Mouse (Mus musculus) liver, embryonic 16.5 days (tissue): ENCODE results near the gene Adat2. TPM values are rescaled to one million over a fixed set of nuclear protein-coding genes. Genes with fewer than 3 reads are reported as not detected.

ENCODE experiments used
- ATAC-seq: fragments of 200-750 bp; cut with Nextera tagmentation; 2 replicates; pipeline ENCODE4 v1.8.0; 2017; ENCODE audit warnings: low read depth, mild to moderate bottlenecking, moderate number of reproducible peaks, moderate library complexity
- H3K27ac ChIP-seq: fragments of 300-500 bp; sonication (generic); 2 replicates; pipeline ENCODE4 v1.5.1; 2014; ENCODE audit warnings: mild to moderate bottlenecking, low read length
- H3K27me3 ChIP-seq: fragments of 300-500 bp; sonication (generic); 2 replicates; pipeline ENCODE4 v1.6.1; 2014; ENCODE audit warnings: low read depth, low read length, mixed read lengths; ENCODE audit not compliant: control insufficient read depth, insufficient read depth
- H3K36me3 ChIP-seq: fragments of 300-500 bp; sonication (generic); 2 replicates; pipeline ENCODE4 v1.6.1; 2014; ENCODE audit warnings: mild to moderate bottlenecking; ENCODE audit not compliant: control insufficient read depth, insufficient read depth
- H3K4me1 ChIP-seq: fragments of 300-500 bp; sonication (generic); 2 replicates; pipeline ENCODE4 v1.6.1; 2014; ENCODE audit warnings: low read depth, low read length, mixed read lengths; ENCODE audit not compliant: control insufficient read depth
- H3K4me2 ChIP-seq: fragments of 300-500 bp; sonication (generic); 2 replicates; pipeline ENCODE4 v1.6.1; 2014; ENCODE audit warnings: low read depth, low read length, mixed read lengths
- H3K4me3 ChIP-seq: fragments of 300-500 bp; sonication (generic); 2 replicates; pipeline ENCODE4 v1.5.1; 2014; ENCODE audit warnings: low read depth, mild to moderate bottlenecking, low read length
- H3K9ac ChIP-seq: fragments of 300-500 bp; sonication (generic); 2 replicates; pipeline ENCODE4 v1.6.1; 2014; ENCODE audit warnings: low read depth, low read length
- H3K9me3 ChIP-seq: fragments of 300-500 bp; sonication (generic); replicated peaks from 2 replicates; pipeline ENCODE4 v1.6.1; 2016; ENCODE audit warnings: low read length; ENCODE audit not compliant: control insufficient read depth
- WGBS: fragments of 180-500 bp; shearing (Covaris S2); extraction: QIAGEN DNeasy Blood & Tissue Kit; methylation state at CpG from one replicate; pipeline ENCODE4 v1.1.7; 2014; ENCODE audit not compliant: insufficient replicate concordance; 5-methylcytosine and 5-hydroxymethylcytosine counted together
- polyA plus RNA-seq: library from polyadenylated mRNA; unstranded; fragments of >200 nt; fragmentation: Nextera tagmentation; extraction: Ambion mirVana; gene quantifications from 2 replicates; pipeline ENCODE4 v1.2.1, GENCODE M21; 2015

The Adat2 gene
- polyA plus RNA-seq, 1 experiment from 2014 or later = 1.7 TPM

DNA sequence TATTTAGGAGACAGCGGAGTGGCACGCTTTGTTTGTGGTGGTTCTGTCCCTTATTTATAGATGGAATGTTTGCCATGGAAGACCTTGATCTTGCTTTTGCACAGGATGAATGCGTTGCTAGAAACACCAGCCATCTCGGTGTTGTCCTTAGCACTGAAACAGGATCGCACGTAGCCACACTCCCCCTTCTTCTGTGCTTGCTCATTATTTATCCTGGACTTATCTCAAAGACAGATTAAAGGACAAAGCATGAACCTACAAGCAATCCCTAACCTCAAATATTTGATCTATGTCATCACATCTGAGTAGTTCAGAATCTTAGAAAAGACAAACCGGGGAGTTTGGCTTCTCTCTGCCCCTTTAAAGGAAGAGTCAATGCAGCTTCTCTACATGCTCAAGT lies 24.4 kb downstream of the Adat2 start:
- no peak overlapping the region for H3K9ac ChIP-seq
- H3K27me3 ChIP-seq = no peaks in the 10 kb centered on the region
- 64% methylated on average over 7 of the region's 7 CpGs for WGBS
- no peak for ATAC-seq
- no peaks in the 10 kb centered on the region for H3K36me3 ChIP-seq
- H3K27ac ChIP-seq = no peak overlapping the region
- H3K4me3 ChIP-seq = no peak overlapping the region
- H3K4me1 ChIP-seq = no peaks in the 10 kb centered on the region
- H3K4me2 ChIP-seq = no peak overlapping the region
- no peaks in the 10 kb centered on the region for H3K9me3 ChIP-seq

DNA sequence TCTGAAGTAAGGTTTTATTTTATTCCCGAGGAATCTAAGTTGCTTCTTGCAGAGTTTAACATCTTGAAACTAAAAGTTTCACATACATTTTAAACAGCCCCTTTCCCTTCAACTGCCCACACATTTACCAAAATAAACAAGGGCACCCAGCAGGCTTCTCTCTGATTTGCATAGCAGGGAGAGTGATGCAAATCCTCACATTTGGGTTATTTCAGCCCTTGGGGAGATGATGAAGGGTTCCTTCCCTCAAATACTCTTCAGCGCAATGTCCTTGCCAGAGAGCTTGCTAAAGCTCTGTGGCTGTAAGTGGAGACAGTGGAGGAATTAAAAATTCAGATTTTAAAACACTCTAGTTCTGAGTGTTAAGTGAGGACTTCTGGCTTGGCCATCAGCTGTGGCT lies 35.2 kb downstream of the Adat2 start:
- Histone ChIP-seq H3K4me3 (no peak overlapping the region), H3K36me3 (no peaks in the 10 kb centered on the region), H3K4me2 (no peak overlapping the region), H3K27ac (no peak overlapping the region), H3K4me1 (no peaks in the 10 kb centered on the region), H3K9ac (no peak overlapping the region), H3K27me3 (no peaks in the 10 kb centered on the region), H3K9me3 (no peaks in the 10 kb centered on the region)
- ATAC-seq = no peak
- 52% methylated on average over 2 of the region's 2 CpGs for WGBS

- WGBS = 77% methylated on average over 10 of the region's 10 CpGs
- no peaks in the 10 kb centered on the region for H3K4me1 ChIP-seq
- no peak overlapping the region for H3K9ac ChIP-seq
- H3K4me2 ChIP-seq = no peak overlapping the region
- H3K27ac ChIP-seq = no peak overlapping the region
- no peak overlapping the region for H3K4me3 ChIP-seq
- ATAC-seq = no peak
- H3K9me3 ChIP-seq = no peaks in the 10 kb centered on the region
- no peaks in the 10 kb centered on the region for H3K27me3 ChIP-seq
- no peaks in the 10 kb centered on the region for H3K36me3 ChIP-seq
Measured at GRCm38 (mm10) chr10:13592196-13592595, 39.5 kb downstream of the Adat2 start.

- Histone ChIP-seq H3K36me3 (no peaks in the 10 kb centered on the region), H3K4me3 (no peak overlapping the region), H3K9ac (no peak overlapping the region), H3K4me1 (no peaks in the 10 kb centered on the region), H3K27me3 (no peaks in the 10 kb centered on the region), H3K9me3 (no peaks in the 10 kb centered on the region), H3K4me2 (no peak overlapping the region), H3K27ac (no peak overlapping the region)
- ATAC-seq = no peak
- WGBS = 70% methylated on average over 3 of the region's 3 CpGs
Measured at GRCm38 (mm10) chr10:13593529-13593928, 40.8 kb downstream of the Adat2 start.

- WGBS = 42% methylated on average over 3 of the region's 3 CpGs
- no peak for ATAC-seq
- Histone ChIP-seq H3K4me2 (no peak overlapping the region), H3K27ac (no peak overlapping the region), H3K4me3 (no peak overlapping the region), H3K27me3 (no peaks in the 10 kb centered on the region), H3K9me3 (no peaks in the 10 kb centered on the region), H3K36me3 (no peaks in the 10 kb centered on the region), H3K4me1 (no peaks in the 10 kb centered on the region), H3K9ac (no peak overlapping the region)
Measured at GRCm38 (mm10) chr10:13596073-13596472, 43.4 kb downstream of the Adat2 start.

- no peak overlapping the region for H3K27ac ChIP-seq
- no peak overlapping the region for H3K9ac ChIP-seq
- H3K36me3 ChIP-seq = no peaks in the 10 kb centered on the region
- ATAC-seq = no peak
- H3K4me1 ChIP-seq = no peaks in the 10 kb centered on the region
- no peaks in the 10 kb centered on the region for H3K9me3 ChIP-seq
- no peak overlapping the region for H3K4me3 ChIP-seq
- WGBS = 69% methylated on average over 9 of the region's 9 CpGs
- no peak overlapping the region for H3K4me2 ChIP-seq
- H3K27me3 ChIP-seq = no peaks in the 10 kb centered on the region
Measured at GRCm38 (mm10) chr10:13596866-13597265, 44.2 kb downstream of the Adat2 start.

DNA sequence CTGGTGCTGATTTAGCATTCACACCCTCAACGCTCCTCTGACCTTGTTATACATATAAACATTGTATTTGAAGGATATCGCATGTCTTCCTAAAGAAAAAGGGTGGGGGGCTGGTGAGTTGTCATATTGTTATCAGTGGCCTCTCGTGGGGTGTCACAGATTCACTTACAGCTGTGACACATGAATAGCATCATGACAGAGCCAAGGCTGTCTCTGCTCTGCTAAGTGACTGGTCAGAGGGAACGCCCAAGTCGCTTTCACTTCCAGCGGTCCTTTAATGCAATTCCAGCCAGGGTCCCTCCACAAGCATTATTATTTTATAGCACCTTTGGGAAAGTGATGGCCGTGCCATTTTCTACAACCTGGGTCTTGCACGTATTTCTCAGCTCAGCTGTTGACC lies 44.8 kb downstream of the Adat2 start:
- no peak overlapping the region for H3K4me2 ChIP-seq
- H3K27ac ChIP-seq = no peak overlapping the region
- no peak for ATAC-seq
- H3K9ac ChIP-seq = no peak overlapping the region
- H3K27me3 ChIP-seq = no peaks in the 10 kb centered on the region
- no peaks in the 10 kb centered on the region for H3K9me3 ChIP-seq
- no peaks in the 10 kb centered on the region for H3K36me3 ChIP-seq
- H3K4me3 ChIP-seq = no peak overlapping the region
- H3K4me1 ChIP-seq = no peaks in the 10 kb centered on the region
- 73% methylated on average over 8 of the region's 8 CpGs for WGBS

GRCm38 (mm10) chr10:13600926-13601325 lies 48.2 kb downstream of the Adat2 start:
- Histone ChIP-seq H3K4me2 (no peak overlapping the region), H3K4me3 (no peak overlapping the region), H3K27ac (no peak overlapping the region), H3K4me1 (no peaks in the 10 kb centered on the region), H3K9ac (no peak overlapping the region), H3K9me3 (no peaks in the 10 kb centered on the region), H3K27me3 (no peaks in the 10 kb centered on the region), H3K36me3 (no peaks in the 10 kb centered on the region)
- WGBS = 37% methylated on average over 2 of the region's 2 CpGs
- ATAC-seq = no peak
